Mouse (Mus musculus): Measurements from ENCODE around the gene Gmip.

DNA sequence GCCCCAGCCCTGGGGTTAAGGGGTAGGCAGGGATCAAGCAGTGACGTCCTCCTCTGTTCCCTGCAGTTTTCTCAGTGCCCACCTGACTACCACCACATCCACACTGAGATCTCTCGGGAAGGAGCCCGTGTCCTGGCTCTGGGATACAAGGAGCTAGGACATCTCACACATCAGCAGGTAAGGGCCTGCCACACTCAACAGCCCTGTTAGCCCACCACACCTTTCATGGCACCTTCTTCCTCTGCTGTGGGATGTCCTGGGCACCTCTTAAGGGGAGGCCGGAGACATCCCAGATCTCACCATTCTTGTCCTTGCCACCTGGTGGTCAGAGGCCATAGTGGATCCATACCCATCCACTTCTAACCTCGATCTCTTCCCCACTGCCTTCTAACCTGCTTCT is 8.5 kb upstream of the Gmip start:
- TF ChIP-seq POLR2A (IDR thresholded peaks at IDR 0.05; ENCODE audit: control insufficient read depth, extremely low read depth, insufficient read depth, low read length, poor library complexity) (no peak), CTCF (IDR thresholded peaks at IDR 0.05; ENCODE audit: borderline replicate concordance, control insufficient read depth, extremely low read depth, insufficient read depth, low read length, poor library complexity) (no peak)
